In the genomic region with DNA sequence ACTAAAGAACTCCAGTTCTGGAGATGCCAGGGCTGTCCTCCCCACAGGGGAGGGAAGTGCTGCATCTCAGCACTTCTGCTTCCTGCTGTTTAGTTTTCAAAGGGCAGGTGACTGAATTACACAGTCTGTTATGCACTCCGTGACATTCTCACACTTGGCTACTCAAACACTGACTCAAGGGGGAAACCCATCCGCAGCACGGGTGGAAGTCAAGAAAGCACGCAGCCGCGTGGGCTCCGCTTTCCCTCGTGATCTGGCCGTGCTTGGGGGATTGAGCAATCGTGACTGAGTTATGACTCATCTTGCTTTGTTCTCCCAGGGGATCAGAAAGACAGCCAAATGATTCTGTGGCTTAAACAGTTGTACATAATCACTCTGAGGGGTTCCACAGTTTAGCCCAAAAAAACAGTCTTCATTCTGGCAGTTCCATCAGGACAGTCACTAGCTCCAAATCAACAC, we compare ENCODE assay signal across 10 mouse cellular contexts. TPM values are rescaled to one million over a fixed set of nuclear protein-coding genes. Genes with fewer than 3 reads are reported as not detected.
A peak's percentile ranks its signal among the peaks of the same experiment; 100 is the strongest.
DNase-seq lines count a peak whose midpoint lies in the region; ATAC-seq lines count a peak whose summit lies in the region.
"Had no signal": no experiment of that assay in that cellular context is flagged by ENCODE, and none has a peak within 500 bp of the region (broad histone marks: within the 10 kb centered on the region; RNA-seq: fewer than 3 reads in every experiment).

No protein-coding gene starts in this region.

- no peaks in the 10 kb centered on the region for H3K27me3 ChIP-seq in heart, embryonic 11.5 days (ENCODE audit: control insufficient read depth, insufficient read depth, low read length)
- H3K27me3 ChIP-seq in intestine, embryonic 15.5 days (replicated peaks): no peaks in the 10 kb centered on the region
- H3K27me3 ChIP-seq in hindbrain, embryonic 10.5 days (ENCODE audit: insufficient read depth, poor library complexity, severe bottlenecking): no peaks in the 10 kb centered on the region
- H3K27me3 ChIP-seq: neural tube, embryonic 13.5 days had no signal

- no peak overlapping the region for H3K4me3 ChIP-seq in heart, embryonic 11.5 days (ENCODE audit: low read depth, low read length)
- no peak overlapping the region for H3K4me3 ChIP-seq in intestine, embryonic 15.5 days (replicated peaks)
- no peak overlapping the region for H3K4me3 ChIP-seq in hindbrain, embryonic 10.5 days
- H3K4me3 ChIP-seq: neural tube, embryonic 13.5 days had no signal

- ATAC-seq in heart, embryonic 11.5 days (replicated peaks; ENCODE audit: insufficient number of reproducible peaks, low FRiP score, low TSS enrichment): no peak
- peak; percentile 24; the same call in 1 of the 2 replicates for ATAC-seq in intestine, embryonic 15.5 days

- H3K36me3 ChIP-seq in heart, embryonic 11.5 days (ENCODE audit: control insufficient read depth, insufficient read depth, low read length): no peaks in the 10 kb centered on the region
- H3K36me3 ChIP-seq in intestine, embryonic 15.5 days: no peaks in the 10 kb centered on the region
- no peaks in the 10 kb centered on the region for H3K36me3 ChIP-seq in hindbrain, embryonic 10.5 days
- H3K36me3 ChIP-seq: G1E; neural tube, embryonic 13.5 days had no signal

- H3K4me2 ChIP-seq in heart, embryonic 11.5 days: no peak overlapping the region
- 0 out of 2 replicates have a peak overlapping the region, but pooled peaks have one; percentile 19 for H3K4me2 ChIP-seq in intestine, embryonic 15.5 days (replicated peaks)
- H3K4me2 ChIP-seq: neural tube, embryonic 13.5 days had no signal

- WGBS in heart, embryonic 11.5 days (ENCODE audit: insufficient replicate concordance): 73% methylated on average over 10 of the region's 10 CpGs
- 30% methylated on average over 10 of the region's 10 CpGs for WGBS in intestine, embryonic 15.5 days
- WGBS in hindbrain, embryonic 10.5 days: 75% methylated on average over 10 of the region's 10 CpGs

- no peak overlapping the region for H3K27ac ChIP-seq in heart, embryonic 11.5 days (ENCODE audit: low read depth, low read length)
- H3K27ac ChIP-seq in intestine, embryonic 15.5 days: no peak overlapping the region
- H3K27ac ChIP-seq in hindbrain, embryonic 10.5 days: no peak overlapping the region
- H3K27ac ChIP-seq: neural tube, embryonic 13.5 days had no signal

- H3K4me1 ChIP-seq in heart, embryonic 11.5 days (ENCODE audit: control insufficient read depth, insufficient read depth, low read length): no peaks in the 10 kb centered on the region
- no peaks in the 10 kb centered on the region for H3K4me1 ChIP-seq in intestine, embryonic 15.5 days (replicated peaks)
- H3K4me1 ChIP-seq in hindbrain, embryonic 10.5 days (replicated peaks): no peaks in the 10 kb centered on the region
- H3K4me1 ChIP-seq: neural tube, embryonic 13.5 days had no signal

- peak; percentile 98 for DNase-seq in heart, adult 11 months
- DNase-seq in MN1 (ENCODE audit: low spot score): peak; percentile 44
- DNase-seq in cerebellum, postnatal 36 days: peak; percentile 7 to 24
- DNase-seq in lung, adult 18-20 months: peak; percentile 58 to 68
- DNase-seq in skeletal muscle tissue, adult 2 months (ENCODE audit: low read depth, low spot score): peak; percentile 84
- no peak for DNase-seq in hindbrain, embryonic 10.5 days (ENCODE audit: low spot score)

- H3K9me3 ChIP-seq in heart, embryonic 11.5 days (replicated peaks; ENCODE audit: control insufficient read depth, low read length): no peaks in the 10 kb centered on the region
- H3K9me3 ChIP-seq in intestine, embryonic 15.5 days: no peaks in the 10 kb centered on the region
- H3K9me3 ChIP-seq in hindbrain, embryonic 10.5 days: no peaks in the 10 kb centered on the region
- H3K9me3 ChIP-seq: G1E; neural tube, embryonic 13.5 days had no signal

- H3K9ac ChIP-seq in heart, embryonic 11.5 days (ENCODE audit: low read depth, low read length): no peak overlapping the region
- no peak overlapping the region for H3K9ac ChIP-seq in intestine, embryonic 15.5 days
- H3K9ac ChIP-seq: neural tube, embryonic 13.5 days had no signal

RNA-seq across cellular contexts. Expression of a gene that starts 32.9 kb away (rescaled TPM):
- polyA plus RNA-seq in heart, embryonic 11.5 days (2014; fragmentation: Nextera tagmentation; extraction: Ambion mirVana): 21.9 and 25.1 TPM in 2 replicates
- polyA plus RNA-seq in intestine, embryonic 15.5 days (2015; fragmentation: Nextera tagmentation; extraction: Ambion mirVana): 14.6 and 17.2 TPM in 2 replicates
- 17.3 and 26.5 TPM in 2 replicates for polyA plus RNA-seq in hindbrain, embryonic 10.5 days (2016; fragmentation: Nextera tagmentation; extraction: Ambion mirVana)
